Mouse (Mus musculus) ES-Bruce4 (cell line): ENCODE measurements around the gene Igf2r.

Experiments
- CTCF ChIP-seq: IDR thresholded peaks from one replicate; pipeline ENCODE4 v1.8.1; 2011; ENCODE audit warnings: low read depth, low read length
- EP300 ChIP-seq: IDR thresholded peaks from 2 replicates; pipeline ENCODE4 v1.6.1; 2011; ENCODE audit warnings: low read depth, low read length; ENCODE audit not compliant: insufficient read depth
- POLR2A ChIP-seq: IDR thresholded peaks from one replicate; pipeline ENCODE4 v1.8.1; 2011; ENCODE audit warnings: low read length; ENCODE audit not compliant: insufficient read depth

DNA sequence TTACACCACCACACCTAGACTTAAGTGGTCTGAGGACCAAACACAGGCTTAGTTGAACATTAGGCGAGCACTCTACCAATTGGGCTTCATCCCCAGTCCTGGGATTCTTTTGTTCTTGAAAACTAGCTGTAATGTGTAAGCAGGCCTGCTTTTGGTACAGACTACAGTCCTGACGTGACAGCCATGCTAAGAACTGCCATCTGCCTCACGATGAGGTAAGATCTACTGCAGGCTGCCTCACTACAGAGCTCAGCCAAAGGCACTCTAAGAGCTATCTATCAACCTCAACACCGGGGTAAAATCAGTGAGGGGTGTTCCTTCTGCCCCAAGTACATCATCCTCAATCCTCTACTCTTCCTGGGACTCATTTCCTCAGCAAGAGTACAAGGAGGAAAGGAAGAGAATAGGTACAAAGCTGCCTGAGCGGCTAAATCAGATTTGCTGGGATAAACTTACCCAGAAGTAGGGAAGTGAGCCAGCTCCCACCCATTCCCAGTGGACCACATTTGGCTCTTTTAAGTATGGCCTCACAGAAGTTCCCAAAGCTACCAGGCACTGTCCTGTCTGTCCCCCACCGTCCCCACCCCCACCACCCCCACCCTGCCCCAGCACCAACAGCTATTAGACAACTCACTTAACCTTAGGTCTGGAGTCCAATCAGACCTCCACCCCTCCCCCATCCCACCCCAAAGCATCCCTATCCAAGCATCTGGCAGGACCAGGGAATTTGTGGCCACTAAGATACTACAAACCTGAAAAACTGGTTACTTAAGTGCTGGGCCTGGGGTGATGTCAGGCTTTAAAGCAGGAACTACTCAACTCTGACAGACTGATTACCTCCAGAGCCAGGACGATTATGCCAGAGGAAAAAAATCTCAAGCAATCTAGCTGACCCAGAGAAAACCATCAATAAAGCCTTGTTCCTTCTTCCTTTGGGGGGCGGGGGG is 19.8 kb downstream of the Igf2r start:
- no peak for TF ChIP-seq POLR2A
- TF ChIP-seq CTCF, result no peak
- no peak for TF ChIP-seq EP300
